Mouse (Mus musculus): ENCODE measurements around the gene Nt5m.
A peak's percentile ranks its signal among the peaks of the same experiment; 100 is the strongest.

The Nt5m gene

DNA sequence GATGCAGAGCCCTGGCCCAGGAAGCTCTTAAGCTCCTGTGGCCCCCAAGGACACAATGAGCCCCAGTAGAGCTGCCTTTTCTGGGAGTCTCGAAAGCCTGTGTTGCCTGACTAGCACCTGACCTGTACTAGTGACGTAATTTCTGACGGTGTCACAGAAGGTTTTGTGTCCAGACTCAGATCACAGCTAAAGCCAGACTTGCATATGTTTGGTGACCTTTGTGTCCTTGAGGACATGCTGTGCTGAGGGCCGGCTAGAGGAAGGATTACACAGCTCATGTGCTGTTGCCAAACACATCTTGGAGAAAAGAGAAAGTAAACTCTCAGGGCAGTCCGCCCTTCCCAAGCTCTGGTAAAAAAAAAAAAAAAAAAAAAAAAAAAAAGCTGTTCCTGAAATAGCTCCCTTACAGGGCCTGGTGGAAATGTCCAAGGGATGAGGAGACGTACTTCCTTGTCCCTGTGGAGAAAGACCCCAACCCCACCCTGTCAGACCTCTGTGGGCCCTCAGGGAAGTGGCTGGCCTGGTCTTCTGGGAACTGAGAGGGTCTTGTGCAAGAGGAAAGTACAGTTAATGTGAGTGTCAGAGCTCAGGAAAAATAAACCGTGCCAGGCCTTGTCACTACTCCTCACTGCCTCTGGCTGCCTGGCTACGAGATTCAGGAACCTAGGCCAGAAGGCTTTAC is 62.9 kb downstream of the Nt5m start:
- peak in 1 of 2 experiments; percentile 39 for DNase-seq (ENCODE audit: low spot score in 2 of 2)

DNA sequence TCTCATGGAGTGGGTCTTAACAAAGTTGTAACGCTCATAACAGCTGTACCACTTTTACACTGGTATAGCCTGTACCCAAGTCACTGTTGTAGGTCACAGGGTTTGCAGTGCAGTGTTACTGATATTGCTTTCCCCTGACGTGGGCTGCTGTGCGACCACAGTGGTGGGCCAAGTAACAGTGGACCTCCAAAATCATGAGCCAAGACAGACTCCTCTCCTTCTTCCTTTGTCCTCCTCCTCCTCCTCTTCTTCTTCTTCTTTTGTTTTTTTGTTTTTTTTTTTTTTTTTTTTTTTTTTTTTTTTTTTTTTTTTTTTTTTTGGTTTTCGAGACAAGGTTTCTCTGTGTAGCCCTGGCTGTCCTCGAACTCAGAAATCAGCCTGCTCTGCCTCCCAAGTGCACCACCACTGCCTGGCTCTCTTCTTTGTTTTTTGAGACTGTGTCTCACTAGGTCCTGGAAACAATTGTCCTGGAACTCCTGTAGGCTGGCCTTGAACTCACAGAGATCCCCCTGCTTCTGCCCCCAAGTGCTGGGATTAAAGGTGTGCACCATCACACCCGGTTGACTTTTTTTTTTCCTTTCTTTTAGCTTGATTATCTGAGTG is 67.4 kb downstream of the Nt5m start:
- DNase-seq (ENCODE audit: low spot score in 2 of 2), result no peak

DNA sequence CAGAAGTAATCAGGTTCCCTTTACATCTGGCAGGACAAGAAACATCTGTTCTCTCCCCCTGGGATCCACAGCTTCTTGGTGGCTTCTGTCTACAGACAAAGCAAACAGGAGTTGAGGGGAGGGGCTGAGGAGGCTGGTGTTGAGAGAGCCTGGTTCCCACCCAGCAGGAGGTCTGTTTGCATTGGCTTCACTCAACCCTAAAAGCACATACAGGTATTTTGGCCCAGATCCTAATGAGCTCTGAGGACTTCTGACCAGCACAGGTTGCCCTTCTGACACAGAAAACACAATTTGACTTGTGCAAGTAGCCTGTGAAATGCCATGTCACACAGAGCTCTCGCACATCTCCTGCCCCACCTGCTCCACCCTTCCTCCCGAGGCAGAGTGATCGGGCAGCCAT is 69.2 kb downstream of the Nt5m start:
- DNase-seq (ENCODE audit: low spot score in 2 of 2), result no peak

DNA sequence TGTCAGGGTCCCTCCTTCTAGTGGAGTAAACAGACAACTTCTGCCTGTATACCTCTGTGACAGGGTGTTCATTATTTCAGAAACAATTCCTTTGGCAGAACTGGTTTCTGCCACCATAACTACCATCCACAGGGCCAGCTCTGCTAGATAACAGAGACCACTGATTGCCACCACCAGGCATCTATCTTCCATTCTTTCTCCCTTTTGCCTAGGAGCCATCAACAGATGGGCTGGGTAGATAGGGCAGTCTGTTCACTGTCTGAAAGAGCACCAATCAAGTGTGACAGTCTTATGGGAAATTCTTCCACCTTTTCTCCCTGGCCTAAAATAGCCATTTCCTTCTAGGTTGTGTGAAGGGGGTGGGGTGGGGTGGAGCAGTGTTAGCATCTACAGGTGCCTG is 71.3 kb downstream of the Nt5m start:
- no peak for DNase-seq (ENCODE audit: low spot score in 2 of 2)

DNA sequence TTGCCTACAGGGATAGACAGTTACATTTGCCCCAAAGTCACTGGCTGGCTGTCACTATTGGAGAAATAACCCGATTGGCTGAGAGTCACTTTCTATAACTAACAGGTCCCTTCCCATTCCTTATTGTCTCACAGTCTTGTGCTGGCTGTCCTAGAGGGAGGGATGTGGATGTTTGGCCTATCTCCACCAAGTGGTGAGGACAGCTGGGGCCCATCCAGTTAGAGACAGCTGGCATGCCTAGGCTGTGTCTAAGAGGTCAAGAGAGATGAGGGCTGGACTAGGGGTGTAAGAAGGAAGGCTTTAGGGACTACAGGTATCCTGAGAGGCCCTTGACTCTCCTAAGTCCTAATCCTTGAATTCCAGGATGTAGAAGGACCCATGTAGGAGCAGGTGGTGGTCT is 72.3 kb downstream of the Nt5m start:
- DNase-seq (ENCODE audit: low spot score in 2 of 2), result no peak

DNA sequence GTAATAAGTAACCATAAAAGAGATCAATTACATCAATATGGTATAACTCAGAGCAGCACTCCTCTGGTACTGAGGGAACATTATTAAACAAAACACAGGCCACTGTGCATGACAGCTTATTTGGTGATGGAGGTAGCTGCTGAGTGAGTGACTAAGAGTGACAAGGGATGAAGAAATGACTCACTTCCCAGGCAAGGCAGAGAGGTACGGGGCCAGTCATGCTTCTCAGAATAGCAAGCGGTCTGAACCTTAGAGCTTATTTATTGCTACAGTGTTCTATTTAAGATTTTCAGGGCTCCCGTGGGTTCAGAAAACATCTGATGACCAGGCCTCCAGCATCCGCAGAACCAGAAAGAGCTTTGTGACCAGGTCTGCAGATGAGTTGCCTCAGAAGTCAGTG is 74.5 kb downstream of the Nt5m start:
- no peak for DNase-seq (ENCODE audit: low spot score in 2 of 2)

DNA sequence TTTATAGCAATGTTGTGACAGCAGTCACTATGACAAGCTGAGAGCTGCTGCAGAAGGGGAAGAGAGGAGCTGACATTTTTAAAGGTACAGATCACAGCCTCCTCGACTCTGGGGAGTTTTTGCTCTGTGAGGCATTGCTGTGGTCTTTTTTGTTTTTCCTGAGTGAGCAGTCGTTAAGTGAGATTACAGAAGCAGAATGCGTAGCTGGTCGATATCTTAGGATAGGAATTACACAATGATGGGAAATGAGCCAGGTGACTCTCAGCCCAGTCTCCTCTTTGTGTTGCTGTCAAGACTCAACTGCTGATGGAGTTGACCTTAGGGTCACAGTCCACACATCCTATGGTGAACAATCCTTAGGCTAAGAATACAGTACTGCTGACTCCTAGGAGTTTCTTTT is 78.8 kb downstream of the Nt5m start:
- DNase-seq (ENCODE audit: low spot score in 2 of 2), result peak in 1 of 2 experiments; percentile 24

DNA sequence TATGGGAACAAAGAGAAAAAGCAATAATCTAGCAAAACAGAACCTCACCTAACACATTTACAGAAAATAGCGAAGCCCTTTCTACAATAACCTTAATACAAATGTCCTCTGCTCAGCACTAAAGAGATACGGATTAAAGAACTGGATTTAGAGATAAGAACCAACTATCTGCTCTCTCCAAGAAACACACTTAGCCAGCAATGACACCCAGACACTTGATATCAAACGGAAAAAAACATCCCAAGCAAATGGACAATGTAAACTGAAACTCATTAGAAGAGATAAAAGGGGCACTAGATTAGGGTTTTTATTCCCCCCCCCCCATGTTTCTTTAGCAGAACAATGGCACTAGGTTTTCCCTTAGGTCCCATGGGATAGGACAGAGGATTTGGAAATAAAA is 80.2 kb downstream of the Nt5m start:
- DNase-seq (ENCODE audit: low spot score in 2 of 2), result no peak

DNA sequence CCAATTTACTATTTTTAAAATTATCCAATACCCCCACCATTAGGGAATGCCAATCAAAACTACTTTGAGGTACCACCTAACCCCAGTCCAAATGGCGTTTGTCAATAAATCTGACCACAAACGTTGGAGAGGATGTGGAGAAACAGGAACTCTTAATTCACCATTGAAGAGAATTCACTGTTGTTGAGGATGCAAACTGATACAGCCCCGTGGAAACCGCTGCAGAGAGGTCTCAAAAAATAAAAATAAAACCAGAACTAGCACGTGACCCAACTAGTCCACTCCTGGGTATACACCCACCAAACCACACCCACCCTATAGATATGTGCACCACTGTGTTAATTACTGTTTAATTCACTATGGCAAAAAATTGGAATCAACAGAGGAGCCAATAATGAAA is 81.1 kb downstream of the Nt5m start:
- no peak for DNase-seq (ENCODE audit: low spot score in 2 of 2)

DNA sequence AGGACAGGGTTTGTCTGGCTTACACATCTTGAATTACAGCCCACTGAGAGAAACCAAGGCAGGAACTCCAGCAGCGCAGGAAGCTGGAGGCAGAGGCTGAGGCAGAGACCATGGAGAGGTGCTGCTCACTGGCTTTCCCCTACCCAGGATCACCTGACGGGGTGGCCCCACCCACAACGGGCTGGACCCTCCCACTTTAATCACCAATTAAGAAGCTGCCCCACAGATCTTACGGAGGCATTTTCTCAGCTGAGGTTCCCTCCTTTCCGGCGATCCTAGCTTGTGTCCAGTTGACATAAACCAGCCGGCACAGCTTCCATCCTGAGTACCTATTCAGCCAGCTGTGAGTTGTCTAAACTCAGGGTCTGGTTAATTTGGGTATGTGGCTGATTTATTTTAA is 82.0 kb downstream of the Nt5m start:
- DNase-seq (ENCODE audit: low spot score in 2 of 2), result peak in 1 of 2 experiments; percentile 44

DNA sequence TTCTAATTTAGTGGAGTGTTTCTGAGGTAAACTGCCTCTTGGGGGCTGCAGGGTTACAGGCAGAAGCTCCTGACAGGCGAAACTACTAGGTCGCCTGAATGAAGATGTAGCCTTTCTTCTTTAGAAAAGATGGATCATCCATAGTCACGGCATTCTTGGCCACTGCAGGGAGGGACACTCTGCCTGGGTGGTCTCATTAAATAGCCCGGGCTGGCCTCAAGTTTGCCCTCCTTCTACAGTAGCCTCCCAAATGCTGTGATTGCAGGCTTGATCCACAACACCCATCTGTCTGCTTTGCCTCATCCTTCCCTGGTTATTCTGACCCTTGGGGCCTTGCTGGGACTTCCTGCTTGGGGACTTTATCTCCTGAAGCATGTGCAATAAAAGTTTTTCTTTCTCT is 90.8 kb downstream of the Nt5m start:
- no peak for DNase-seq (ENCODE audit: low spot score in 2 of 2)

Measured in urinary bladder, postnatal 36 days (tissue).